Mouse (Mus musculus) liver, adult 2 months (tissue): ENCODE results near the gene Nop9. TPM values are rescaled to one million over a fixed set of nuclear protein-coding genes. Genes with fewer than 3 reads are reported as not detected.

Experiments used
- DNase-seq: peaks from one replicate; pipeline ENCODE4 v3.0.0-alpha.2; 2011; ENCODE audit warnings: low read depth, low spot score; ENCODE audit errors: extremely low read depth
- H3K27ac ChIP-seq: fragments of 200-500 bp; replicated peaks from 2 replicates; pipeline ENCODE4 v1.5.1; 2012; ENCODE audit warnings: low read depth, mild to moderate bottlenecking, control low read depth, inconsistent platforms, low read length; ENCODE audit not compliant: insufficient read depth
- H3K27me3 ChIP-seq: fragments of 200-500 bp; 2 replicates; pipeline ENCODE4 v1.6.1; 2012; ENCODE audit warnings: mild to moderate bottlenecking, moderate library complexity, low read length, inconsistent platforms; ENCODE audit not compliant: control insufficient read depth, insufficient read depth
- H3K36me3 ChIP-seq: fragments of 200-500 bp; 2 replicates; pipeline ENCODE4 v1.6.1; 2012; ENCODE audit warnings: low read length, inconsistent platforms; ENCODE audit not compliant: control insufficient read depth, insufficient read depth
- H3K4me1 ChIP-seq: fragments of 200-500 bp; 2 replicates; pipeline ENCODE4 v1.6.1; 2011; ENCODE audit warnings: low read length; ENCODE audit not compliant: control insufficient read depth, insufficient read depth
- H3K4me3 ChIP-seq: fragments of 200-500 bp; 2 replicates; pipeline ENCODE4 v1.5.1; 2011; ENCODE audit warnings: low read depth, mild to moderate bottlenecking, control low read depth, low read length, moderate library complexity; ENCODE audit not compliant: insufficient read depth
- H3K79me2 ChIP-seq: fragments of 200-500 bp; 2 replicates; pipeline ENCODE4 v1.6.1; 2012; ENCODE audit warnings: inconsistent platforms, mild to moderate bottlenecking, low read length, moderate library complexity; ENCODE audit not compliant: control insufficient read depth, insufficient read depth
- H3K9ac ChIP-seq: fragments of 200-500 bp; 2 replicates; pipeline ENCODE4 v1.6.1; 2012; ENCODE audit warnings: low read depth, mild to moderate bottlenecking, control low read depth, inconsistent platforms, low read length
- CTCF ChIP-seq: fragments of 200-500 bp; IDR thresholded peaks from 2 replicates; pipeline ENCODE4 v1.5.1; 2011; ENCODE audit warnings: low read depth, low read length, control low read depth
- POLR2A ChIP-seq: fragments of 200-500 bp; IDR thresholded peaks from 2 replicates; pipeline ENCODE4 v1.6.1; 2011; ENCODE audit warnings: low read length, control low read depth; ENCODE audit not compliant: insufficient read depth; ENCODE audit errors: extremely low read depth
- WGBS: fragments of 180-500 bp; shearing (Covaris S2); methylation state at CpG from one replicate; pipeline ENCODE4 v1.1.7; 2018; 5-methylcytosine and 5-hydroxymethylcytosine counted together
- polyA plus RNA-seq: library from polyadenylated mRNA; depleted of rRNA; stranded (reverse); fragments of >200 nt; gene quantifications from 2 replicates; pipeline ENCODE4 v1.2.3, GENCODE M21; 2012
- total RNA-seq: library from RNA; depleted of rRNA; stranded (reverse); fragments of >200 nt; gene quantifications from 2 replicates; pipeline ENCODE4 v1.2.3, GENCODE M21; 2014

Gene Nop9
- total and polyA plus RNA-seq, 2 experiments, result 13.0 to 15.1 TPM

- Histone ChIP-seq H3K79me2 (no peaks in the 10 kb centered on the region), H3K4me1 (peaks cover 2% of the 10 kb centered on the region; the same call in 1 of the 2 replicates), H3K27me3 (no peaks in the 10 kb centered on the region; the same call in 1 of the 2 replicates), H3K36me3 (no peaks in the 10 kb centered on the region), H3K9ac (peak within 1 kb of the TSS; percentile 46), H3K27ac (peak within 1 kb of the TSS; percentile 49; the same call in 1 of the 2 replicates), H3K4me3 (peak within 1 kb of the TSS; percentile 52)
- 13% methylated on average over 13 of the region's 13 CpGs for WGBS
- TF ChIP-seq CTCF, result no peak
- no peak for TF ChIP-seq POLR2A
- DNase-seq, result no peak
These were observed 38.4 kb downstream of the Nop9 start, which contains the start of gene Adcy4 for GRCm38 (mm10) chr14:55783958-55784235. Gene Adcy4, minus strand, starts transcription at chr14:55784095.

GRCm38 (mm10) chr14:55785195-55785594 lies 39.7 kb downstream of the Nop9 start:
- TF ChIP-seq CTCF (peak; percentile 30; the same call in 1 of the 2 replicates), POLR2A (no peak)
- 33% methylated on average over 6 of the region's 6 CpGs for WGBS
- no peak overlapping the region for H3K27ac ChIP-seq
- no peaks in the 10 kb centered on the region; the same call in 1 of the 2 replicates for H3K27me3 ChIP-seq
- H3K9ac ChIP-seq, result no peak overlapping the region
- DNase-seq, result no peak
- H3K79me2 ChIP-seq, result no peaks in the 10 kb centered on the region
- H3K4me3 ChIP-seq, result no peak overlapping the region
- H3K4me1 ChIP-seq, result peaks cover 2% of the 10 kb centered on the region; the same call in 1 of the 2 replicates
- no peaks in the 10 kb centered on the region for H3K36me3 ChIP-seq

GRCm38 (mm10) chr14:55787731-55788130 lies 42.2 kb downstream of the Nop9 start:
- 48% methylated on average over 11 of the region's 11 CpGs for WGBS
- no peak overlapping the region for H3K4me3 ChIP-seq
- H3K9ac ChIP-seq, result no peak overlapping the region
- no peak for TF ChIP-seq CTCF
- DNase-seq, result no peak
- no peak overlapping the region for H3K27ac ChIP-seq
- no peaks in the 10 kb centered on the region for H3K4me1 ChIP-seq
- no peaks in the 10 kb centered on the region for H3K27me3 ChIP-seq
- no peaks in the 10 kb centered on the region for H3K36me3 ChIP-seq
- no peaks in the 10 kb centered on the region for H3K79me2 ChIP-seq

GRCm38 (mm10) chr14:55788256-55789050 lies 43.0 kb downstream of the Nop9 start, which contains the start of gene Ripk3:
Gene Ripk3, minus strand, starts transcription at chr14:55788865.
- H3K36me3 ChIP-seq, result no peaks in the 10 kb centered on the region
- TF ChIP-seq POLR2A (0 out of 2 replicates have a peak, but pooled peaks have one; percentile 14), CTCF (no peak)
- peak within 1 kb of the TSS; percentile 50 for H3K4me3 ChIP-seq
- WGBS, result 5% methylated on average over 40 of the region's 40 CpGs
- no peak within 1 kb of the TSS for H3K27ac ChIP-seq
- H3K27me3 ChIP-seq, result no peaks in the 10 kb centered on the region
- no peaks in the 10 kb centered on the region for H3K79me2 ChIP-seq
- H3K4me1 ChIP-seq, result no peaks in the 10 kb centered on the region
- DNase-seq, result peak; percentile 18
- H3K9ac ChIP-seq, result peak within 1 kb of the TSS; percentile 18; the same call in 1 of the 2 replicates

- Histone ChIP-seq H3K36me3 (no peaks in the 10 kb centered on the region), H3K9ac (no peak overlapping the region), H3K27me3 (no peaks in the 10 kb centered on the region), H3K4me3 (no peak overlapping the region), H3K4me1 (no peaks in the 10 kb centered on the region), H3K27ac (no peak overlapping the region), H3K79me2 (no peaks in the 10 kb centered on the region)
- TF ChIP-seq CTCF, result no peak
- no peak for TF ChIP-seq POLR2A
- WGBS, result 71% methylated on average over 2 of the region's 2 CpGs
- no peak for DNase-seq
These were observed 48.0 kb downstream of the Nop9 start for GRCm38 (mm10) chr14:55793461-55793860.

GRCm38 (mm10) chr14:55793946-55794345 lies 48.5 kb downstream of the Nop9 start:
- TF ChIP-seq POLR2A, result no peak
- TF ChIP-seq CTCF, result no peak
- no peak overlapping the region for H3K9ac ChIP-seq
- DNase-seq, result no peak
- WGBS, result 83% methylated on average over 2 of the region's 2 CpGs
- H3K4me1 ChIP-seq, result no peaks in the 10 kb centered on the region
- no peaks in the 10 kb centered on the region for H3K36me3 ChIP-seq
- H3K27ac ChIP-seq, result no peak overlapping the region
- no peaks in the 10 kb centered on the region for H3K79me2 ChIP-seq
- no peaks in the 10 kb centered on the region for H3K27me3 ChIP-seq
- no peak overlapping the region for H3K4me3 ChIP-seq
